Mouse (Mus musculus): ENCODE measurements around the gene Zfp365. TPM values are rescaled to one million over a fixed set of nuclear protein-coding genes. Genes with fewer than 3 reads are reported as not detected.

Zfp365 gene
- polyA plus RNA-seq, 1 experiment = not detected

DNA sequence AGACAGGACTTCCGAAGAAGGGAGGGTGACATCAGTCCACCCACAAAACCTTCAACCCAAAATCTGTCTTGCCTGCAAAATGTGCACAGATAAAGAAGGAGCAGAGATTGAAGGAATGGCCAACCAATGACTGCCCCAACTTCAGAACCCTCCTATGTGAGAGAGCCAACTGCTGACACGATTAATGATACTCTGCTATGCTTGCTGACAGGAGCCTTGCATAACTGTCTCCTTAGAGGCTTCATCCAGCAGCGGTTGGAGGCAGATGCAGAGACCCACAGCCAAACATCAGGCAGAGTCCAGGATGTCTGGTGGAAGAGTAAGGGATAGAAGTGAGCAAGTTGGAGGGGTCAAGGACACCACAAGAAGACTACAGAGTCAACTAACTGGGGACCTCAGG lies 73.3 kb downstream of the Zfp365 start:
- Histone ChIP-seq H3K4me1 (ENCODE audit: control insufficient read depth, insufficient read depth, insufficient read length, low read length) (peaks cover 2% of the 10 kb centered on the region; the same call in 1 of the 2 replicates), H3K27ac (replicated peaks; ENCODE audit: low read depth, low read length) (no peak overlapping the region), H3K4me3 (ENCODE audit: insufficient read depth, low read depth, low read length) (no peak overlapping the region)

DNA sequence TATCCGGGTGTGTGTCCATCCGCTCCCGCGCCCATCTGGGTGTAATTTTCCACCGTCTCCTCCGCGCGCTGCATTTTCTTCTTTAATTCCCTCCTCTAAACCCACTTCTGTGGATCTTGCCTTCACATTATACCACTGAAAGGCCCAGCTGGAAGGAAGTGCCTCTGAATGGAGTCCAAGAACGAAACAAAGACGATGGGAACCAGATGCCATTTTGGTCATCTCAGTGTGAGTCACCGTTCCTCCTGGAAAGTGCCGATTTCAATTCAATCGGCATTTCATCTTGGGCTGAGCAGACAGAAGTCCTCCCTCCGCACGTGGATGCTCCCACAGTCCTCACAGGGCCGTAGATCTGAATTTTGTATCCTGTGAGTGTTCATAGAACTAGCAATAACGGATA lies 76.0 kb downstream of the Zfp365 start:
- Histone ChIP-seq H3K27ac (replicated peaks; ENCODE audit: low read depth, low read length) (no peak overlapping the region), H3K4me3 (ENCODE audit: insufficient read depth, low read depth, low read length) (no peak overlapping the region), H3K4me1 (ENCODE audit: control insufficient read depth, insufficient read depth, insufficient read length, low read length) (no peaks in the 10 kb centered on the region)

Other genes with a start within 250 kb of the Zfp365 start
- gene Rtkn2, start 66.9 kb upstream of the Zfp365 start, polyA plus RNA-seq (2012; ENCODE audit: insufficient read depth, insufficient read length, missing spikeins) = not detected in 2 replicates